Mouse (Mus musculus) lung, embryonic 16.5 days (tissue): Measurements from ENCODE around the gene Vstm2a. TPM values are rescaled to one million over a fixed set of nuclear protein-coding genes. Genes with fewer than 3 reads are reported as not detected.

ENCODE experiments used
- ATAC-seq: fragments of 200-750 bp; cut with Nextera tagmentation; 2 replicates; pipeline ENCODE4 v1.8.0; 2017; ENCODE audit warnings: low read depth, mild to moderate bottlenecking, moderate library complexity
- H3K27ac ChIP-seq: fragments of 300-500 bp; sonication (generic); 2 replicates; pipeline ENCODE4 v1.5.1; 2014; ENCODE audit warnings: mild to moderate bottlenecking, control low read depth, low read length
- H3K27me3 ChIP-seq: fragments of 300-500 bp; sonication (generic); 2 replicates; pipeline ENCODE4 v1.6.1; 2014; ENCODE audit warnings: low read depth, low read length, mixed read lengths; ENCODE audit not compliant: control insufficient read depth, insufficient read depth
- H3K36me3 ChIP-seq: fragments of 300-500 bp; sonication (generic); 2 replicates; pipeline ENCODE4 v1.6.1; 2014; ENCODE audit warnings: low read length; ENCODE audit not compliant: control insufficient read depth, insufficient read depth
- H3K4me1 ChIP-seq: fragments of 300-500 bp; sonication (generic); replicated peaks from 2 replicates; pipeline ENCODE4 v1.6.1; 2014; ENCODE audit warnings: low read length, mixed read lengths; ENCODE audit not compliant: control insufficient read depth, insufficient read depth
- H3K4me2 ChIP-seq: fragments of 300-500 bp; sonication (generic); 2 replicates; pipeline ENCODE4 v1.6.1; 2014; ENCODE audit warnings: low read depth, low read length, control low read depth
- H3K4me3 ChIP-seq: fragments of 300-500 bp; sonication (generic); 2 replicates; pipeline ENCODE4 v1.5.1; 2014; ENCODE audit warnings: mild to moderate bottlenecking, low read length, control low read depth
- H3K9ac ChIP-seq: fragments of 300-500 bp; sonication (generic); 2 replicates; pipeline ENCODE4 v1.6.1; 2014; ENCODE audit warnings: low read length, control low read depth
- H3K9me3 ChIP-seq: fragments of 300-500 bp; sonication (generic); 2 replicates; pipeline ENCODE4 v1.6.1; 2016; ENCODE audit warnings: low read length; ENCODE audit not compliant: control insufficient read depth
- WGBS: fragments of 180-500 bp; shearing (Covaris S2); extraction: QIAGEN DNeasy Blood & Tissue Kit; methylation state at CpG from one replicate; pipeline ENCODE4 v1.1.7; 2014; 5-methylcytosine and 5-hydroxymethylcytosine counted together
- polyA plus RNA-seq: library from polyadenylated mRNA; unstranded; fragments of >200 nt; fragmentation: Nextera tagmentation; extraction: Ambion mirVana; gene quantifications from 2 replicates; pipeline ENCODE4 v1.2.1, GENCODE M21; 2015

The Vstm2a gene
- polyA plus RNA-seq, 1 experiment from 2014 or later = 0.14 TPM

- 58% methylated on average over 1 of the region's 1 CpGs for WGBS
- H3K36me3 ChIP-seq = no peaks in the 10 kb centered on the region
Measured at GRCm38 (mm10) chr11:16299492-16299891, 42.0 kb downstream of the Vstm2a start.

GRCm38 (mm10) chr11:16299960-16300359, 42.4 kb downstream of the Vstm2a start:
- Histone ChIP-seq H3K27me3 (no peaks in the 10 kb centered on the region), H3K36me3 (no peaks in the 10 kb centered on the region), H3K4me2 (no peak overlapping the region), H3K9ac (no peak overlapping the region), H3K4me3 (no peak overlapping the region), H3K27ac (no peak overlapping the region), H3K4me1 (no peaks in the 10 kb centered on the region), H3K9me3 (no peaks in the 10 kb centered on the region)
- WGBS = 30% methylated on average over 1 of the region's 1 CpGs
- ATAC-seq = no peak

More at GRCm38 (mm10) chr11:16299492-16299891, 42.0 kb downstream of the Vstm2a start:
- ATAC-seq = no peak
- Histone ChIP-seq H3K27me3 (no peaks in the 10 kb centered on the region), H3K27ac (no peak overlapping the region), H3K4me3 (no peak overlapping the region), H3K9me3 (no peaks in the 10 kb centered on the region), H3K4me2 (no peak overlapping the region), H3K4me1 (no peaks in the 10 kb centered on the region), H3K9ac (no peak overlapping the region)

DNA sequence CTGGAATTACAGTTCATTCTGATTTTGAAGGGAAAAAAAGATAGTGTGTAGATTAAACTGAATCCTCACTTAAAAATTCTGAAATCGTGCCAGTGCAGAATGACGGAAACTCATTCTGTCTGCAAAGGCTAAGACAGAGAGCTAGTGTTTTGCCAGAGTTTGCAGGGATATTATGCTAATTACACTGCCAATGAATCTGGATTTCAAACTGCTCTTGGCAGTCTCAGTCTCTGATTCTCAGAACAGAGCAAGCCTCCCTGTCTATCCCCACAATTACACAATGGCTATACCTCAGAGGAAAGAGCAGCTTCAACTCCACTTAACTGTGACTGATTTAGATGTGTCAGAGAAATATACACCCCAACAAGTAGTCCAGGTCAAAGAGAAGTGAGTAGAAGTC, 43.2 kb downstream of the Vstm2a start:
- H3K9me3 ChIP-seq = no peaks in the 10 kb centered on the region
- WGBS = 66% methylated on average over 2 of the region's 2 CpGs
- H3K27me3 ChIP-seq = no peaks in the 10 kb centered on the region
- no peak overlapping the region for H3K4me3 ChIP-seq
- no peak for ATAC-seq
- no peak overlapping the region for H3K27ac ChIP-seq
- no peak overlapping the region for H3K9ac ChIP-seq
- no peaks in the 10 kb centered on the region for H3K36me3 ChIP-seq
- H3K4me2 ChIP-seq = no peak overlapping the region
- no peaks in the 10 kb centered on the region for H3K4me1 ChIP-seq

- H3K9me3 ChIP-seq = no peaks in the 10 kb centered on the region
- no peak overlapping the region for H3K9ac ChIP-seq
- no peak overlapping the region for H3K4me2 ChIP-seq
- no peak overlapping the region for H3K27ac ChIP-seq
- no peaks in the 10 kb centered on the region for H3K36me3 ChIP-seq
- no peak for ATAC-seq
- H3K4me1 ChIP-seq = no peaks in the 10 kb centered on the region
- 79% methylated on average over 2 of the region's 2 CpGs for WGBS
- no peak overlapping the region for H3K4me3 ChIP-seq
- H3K27me3 ChIP-seq = no peaks in the 10 kb centered on the region
Measured at GRCm38 (mm10) chr11:16315097-16315496, 57.6 kb downstream of the Vstm2a start.

GRCm38 (mm10) chr11:16345179-16345578, 87.7 kb downstream of the Vstm2a start:
- no peak overlapping the region for H3K9ac ChIP-seq
- H3K36me3 ChIP-seq = no peaks in the 10 kb centered on the region
- no peak for ATAC-seq
- H3K27me3 ChIP-seq = no peaks in the 10 kb centered on the region
- WGBS = 63% methylated on average over 3 of the region's 3 CpGs
- H3K4me1 ChIP-seq = no peaks in the 10 kb centered on the region
- no peak overlapping the region for H3K4me3 ChIP-seq
- no peak overlapping the region for H3K4me2 ChIP-seq
- no peaks in the 10 kb centered on the region for H3K9me3 ChIP-seq
- H3K27ac ChIP-seq = no peak overlapping the region

DNA sequence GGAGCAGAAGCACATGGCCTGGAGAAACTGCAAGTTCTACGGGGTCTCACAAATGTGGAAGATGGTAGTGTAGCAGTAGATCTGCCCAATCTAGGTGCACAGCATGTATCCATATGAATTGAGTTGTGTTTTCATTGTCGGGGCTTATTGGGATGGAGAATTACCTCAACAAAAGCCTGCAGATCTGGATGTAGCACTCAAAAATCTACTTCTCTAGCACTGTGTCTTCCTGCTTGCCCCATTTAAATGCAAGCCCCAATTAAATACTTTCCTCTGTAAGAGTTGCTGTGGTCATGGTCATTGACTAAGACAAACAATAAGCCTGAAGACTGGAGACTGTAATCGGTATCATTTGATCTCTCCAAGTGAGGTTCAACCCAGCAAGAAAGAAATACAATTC, 88.2 kb downstream of the Vstm2a start:
- H3K4me3 ChIP-seq = no peak overlapping the region
- WGBS = 74% methylated on average over 3 of the region's 3 CpGs
- H3K9me3 ChIP-seq = no peaks in the 10 kb centered on the region
- no peak overlapping the region for H3K4me2 ChIP-seq
- ATAC-seq = no peak
- no peaks in the 10 kb centered on the region for H3K36me3 ChIP-seq
- no peak overlapping the region for H3K27ac ChIP-seq
- H3K27me3 ChIP-seq = no peaks in the 10 kb centered on the region
- H3K9ac ChIP-seq = no peak overlapping the region
- H3K4me1 ChIP-seq = no peaks in the 10 kb centered on the region

- no peak overlapping the region for H3K4me2 ChIP-seq
- no peak for ATAC-seq
- H3K9ac ChIP-seq = no peak overlapping the region
- H3K4me3 ChIP-seq = no peak overlapping the region
- no peaks in the 10 kb centered on the region for H3K4me1 ChIP-seq
- no peaks in the 10 kb centered on the region for H3K27me3 ChIP-seq
- H3K9me3 ChIP-seq = no peaks in the 10 kb centered on the region
- 83% methylated on average over 4 of the region's 4 CpGs for WGBS
- no peaks in the 10 kb centered on the region for H3K36me3 ChIP-seq
- no peak overlapping the region for H3K27ac ChIP-seq
Measured at GRCm38 (mm10) chr11:16351915-16352314, 94.4 kb downstream of the Vstm2a start.

GRCm38 (mm10) chr11:16354356-16354755, 96.8 kb downstream of the Vstm2a start:
- no peak overlapping the region for H3K4me3 ChIP-seq
- no peak overlapping the region for H3K4me2 ChIP-seq
- H3K4me1 ChIP-seq = no peaks in the 10 kb centered on the region
- no peak for ATAC-seq
- H3K9ac ChIP-seq = no peak overlapping the region
- H3K36me3 ChIP-seq = no peaks in the 10 kb centered on the region
- H3K9me3 ChIP-seq = no peaks in the 10 kb centered on the region
- H3K27me3 ChIP-seq = no peaks in the 10 kb centered on the region
- no peak overlapping the region for H3K27ac ChIP-seq

- Histone ChIP-seq H3K4me1 (no peaks in the 10 kb centered on the region), H3K4me2 (no peak overlapping the region), H3K9me3 (no peaks in the 10 kb centered on the region), H3K4me3 (no peak overlapping the region), H3K27me3 (no peaks in the 10 kb centered on the region), H3K36me3 (no peaks in the 10 kb centered on the region), H3K9ac (no peak overlapping the region), H3K27ac (no peak overlapping the region)
- 68% methylated on average over 8 of the region's 8 CpGs for WGBS
- no peak for ATAC-seq
Measured at GRCm38 (mm10) chr11:16366852-16367587, 109.5 kb downstream of the Vstm2a start.

- no peaks in the 10 kb centered on the region for H3K36me3 ChIP-seq
- H3K4me2 ChIP-seq = no peak overlapping the region
- WGBS = 31% methylated on average over 2 of the region's 2 CpGs
- no peaks in the 10 kb centered on the region for H3K9me3 ChIP-seq
- H3K4me3 ChIP-seq = no peak overlapping the region
- H3K9ac ChIP-seq = no peak overlapping the region
- ATAC-seq = no peak
- no peaks in the 10 kb centered on the region for H3K27me3 ChIP-seq
- H3K27ac ChIP-seq = no peak overlapping the region
- H3K4me1 ChIP-seq = no peaks in the 10 kb centered on the region
Measured at GRCm38 (mm10) chr11:16403627-16404026, 146.1 kb downstream of the Vstm2a start.
